Mouse (Mus musculus) embryonic facial prominence, embryonic 12.5 days (tissue): ENCODE results near the gene Coro6. TPM values are rescaled to one million over a fixed set of nuclear protein-coding genes. Genes with fewer than 3 reads are reported as not detected.
A peak's percentile ranks its signal among the peaks of the same experiment; 100 is the strongest.

Experiments used
- ATAC-seq: fragments of 200-750 bp; cut with Nextera tagmentation; 2 replicates; pipeline ENCODE4 v1.8.0; 2017; ENCODE audit not compliant: insufficient number of reproducible peaks, insufficient read depth, low FRiP score, low TSS enrichment
- H3K27ac ChIP-seq: fragments of 300-500 bp; sonication (generic); 2 replicates; pipeline ENCODE4 v1.5.1; 2016; ENCODE audit warnings: mild to moderate bottlenecking
- H3K27me3 ChIP-seq: fragments of 300-500 bp; sonication (generic); 2 replicates; pipeline ENCODE4 v1.6.1; 2016; ENCODE audit warnings: mild to moderate bottlenecking, moderate library complexity
- H3K36me3 ChIP-seq: fragments of 300-500 bp; sonication (generic); 2 replicates; pipeline ENCODE4 v1.6.1; 2016; ENCODE audit warnings: mild to moderate bottlenecking
- H3K4me1 ChIP-seq: fragments of 300-500 bp; sonication (generic); 2 replicates; pipeline ENCODE4 v1.6.1; 2016
- H3K4me2 ChIP-seq: fragments of 300-500 bp; sonication (generic); replicated peaks from 2 replicates; pipeline ENCODE4 v1.6.1; 2016; ENCODE audit warnings: mild to moderate bottlenecking, moderate library complexity
- H3K4me3 ChIP-seq: fragments of 300-500 bp; sonication (generic); 2 replicates; pipeline ENCODE4 v1.5.1; 2016; ENCODE audit warnings: mild to moderate bottlenecking
- H3K9ac ChIP-seq: fragments of 300-500 bp; sonication (generic); 2 replicates; pipeline ENCODE4 v1.6.1; 2016; ENCODE audit warnings: mild to moderate bottlenecking, moderate library complexity
- H3K9me3 ChIP-seq: fragments of 300-500 bp; sonication (generic); 2 replicates; pipeline ENCODE4 v1.6.1; 2016; ENCODE audit warnings: mild to moderate bottlenecking, moderate library complexity
- WGBS: fragments of 180-500 bp; shearing (Covaris S2); methylation state at CpG from one replicate; pipeline ENCODE4 v1.1.7; 2016; 5-methylcytosine and 5-hydroxymethylcytosine counted together
- polyA plus RNA-seq: library from polyadenylated mRNA; unstranded; fragments of >200 nt; fragmentation: Nextera tagmentation; extraction: Ambion mirVana; gene quantifications from 2 replicates; pipeline ENCODE4 v1.2.1, GENCODE M21; 2016

Coro6 gene
- polyA plus RNA-seq, result 0.15 and 0.22 TPM in 2 replicates

DNA sequence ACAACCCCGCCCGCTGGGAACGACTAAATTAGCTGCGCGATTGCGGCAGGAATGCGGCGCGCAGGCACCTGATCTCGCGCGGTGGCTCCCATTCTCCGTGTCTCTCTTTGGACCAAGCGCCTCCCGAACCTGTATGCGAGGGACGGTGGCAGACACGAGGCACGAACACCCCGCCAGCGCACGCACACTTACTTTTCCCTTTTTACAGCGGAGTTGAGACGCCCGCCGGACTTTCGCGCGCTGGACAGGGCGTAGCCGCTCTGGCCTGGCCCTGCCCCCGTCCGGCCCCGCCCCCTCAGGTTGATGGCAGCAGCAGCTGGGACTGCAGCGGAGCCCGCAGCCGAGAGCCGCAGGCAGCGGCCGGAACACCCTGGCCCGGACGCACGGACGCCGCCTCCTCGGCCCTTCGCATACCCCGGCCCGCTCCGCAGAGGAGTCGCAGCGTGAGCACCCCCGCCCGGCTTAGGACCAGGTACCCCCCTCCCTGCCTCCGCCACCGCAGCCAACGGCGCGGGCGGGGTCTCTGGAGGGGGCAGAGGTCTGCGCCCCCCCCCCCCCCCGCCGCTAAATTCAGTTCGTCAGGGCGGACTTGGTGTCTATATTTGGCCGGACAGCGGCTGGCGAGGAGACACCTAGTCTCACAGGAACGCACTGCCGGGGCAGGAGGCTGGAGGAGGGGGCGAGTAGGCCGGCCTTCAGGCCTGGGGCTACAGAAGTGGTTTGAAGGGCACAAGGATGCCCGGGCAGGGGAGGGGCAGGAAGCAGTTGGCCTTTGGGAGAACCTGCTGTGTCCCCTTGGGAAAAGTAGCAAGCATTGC is at the start of gene Coro6:
TSS of gene Coro6 (plus strand) at position 129 of the 818 bp plus-strand sequence.
- Histone ChIP-seq H3K4me3 (peak within 1 kb of the TSS; percentile 62), H3K4me2 (peak within 1 kb of the TSS; percentile 98), H3K27ac (no peak within 1 kb of the TSS), H3K27me3 (peaks cover 70% of the 10 kb centered on the region), H3K36me3 (no peaks in the 10 kb centered on the region), H3K9ac (peak within 1 kb of the TSS; percentile 52), H3K9me3 (no peaks in the 10 kb centered on the region), H3K4me1 (peaks cover 9% of the 10 kb centered on the region)
- peak; percentile 32; the same call in 1 of the 2 replicates for ATAC-seq
- under 1% methylated on average over 67 of the region's 73 CpGs for WGBS

GRCm38 (mm10) chr11:77414141-77414839 is 47.9 kb upstream of the Coro6 start:
- Histone ChIP-seq H3K36me3 (no peaks in the 10 kb centered on the region), H3K27ac (no peak overlapping the region), H3K27me3 (no peaks in the 10 kb centered on the region), H3K9me3 (no peaks in the 10 kb centered on the region), H3K4me3 (no peak overlapping the region), H3K4me2 (no peak overlapping the region), H3K4me1 (0 out of 2 replicates have a peak, but pooled peaks cover 4% of the 10 kb centered on the region), H3K9ac (no peak overlapping the region)
- WGBS, result 71% methylated on average over 2 of the region's 2 CpGs
- no peak for ATAC-seq

DNA sequence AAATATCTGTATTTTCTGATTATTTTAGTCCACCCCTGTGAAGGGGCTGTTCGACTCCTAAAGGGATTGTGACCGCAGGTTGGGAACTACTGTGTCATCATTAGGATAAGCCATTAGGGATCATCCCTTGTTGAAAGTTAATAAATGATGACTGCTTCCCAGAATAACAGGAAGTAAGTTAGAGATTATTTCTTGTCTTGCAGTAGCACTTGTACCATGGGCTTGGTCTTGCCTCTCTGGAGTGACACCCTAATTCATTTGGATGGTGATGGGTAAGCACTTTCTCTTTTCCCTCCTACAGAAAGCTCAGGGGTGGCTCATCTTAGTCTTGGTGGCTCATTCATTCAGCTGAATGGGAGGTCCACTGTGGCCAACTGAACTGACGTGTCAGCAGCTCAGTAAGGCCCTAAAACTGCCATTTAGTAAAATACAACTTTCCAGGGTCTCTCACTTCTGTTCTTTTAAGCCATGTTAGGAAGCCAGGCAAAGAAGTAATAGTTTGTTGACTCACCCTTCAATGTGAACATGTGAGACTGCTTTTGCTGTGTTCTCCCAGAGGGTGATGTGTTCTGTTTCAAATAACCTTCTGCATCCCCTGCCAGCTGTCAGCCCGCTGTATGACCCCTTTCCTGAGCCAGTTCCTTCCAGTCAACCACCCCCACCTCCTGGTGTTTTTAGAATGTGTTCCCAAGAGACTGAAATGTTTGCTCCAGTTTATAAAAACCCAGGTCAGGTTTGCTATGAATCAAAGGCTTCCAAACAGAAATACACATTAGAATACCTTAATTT is 45.8 kb upstream of the Coro6 start:
- H3K27me3 ChIP-seq, result no peaks in the 10 kb centered on the region
- no peaks in the 10 kb centered on the region for H3K9me3 ChIP-seq
- no peak overlapping the region for H3K27ac ChIP-seq
- WGBS, result 63% methylated on average over 4 of the region's 4 CpGs
- no peak overlapping the region for H3K4me3 ChIP-seq
- H3K36me3 ChIP-seq, result 0 out of 2 replicates have a peak, but pooled peaks cover 5% of the 10 kb centered on the region
- no peak overlapping the region for H3K9ac ChIP-seq
- 0 out of 2 replicates have a peak, but pooled peaks cover 4% of the 10 kb centered on the region for H3K4me1 ChIP-seq
- no peak overlapping the region for H3K4me2 ChIP-seq
- no peak for ATAC-seq

GRCm38 (mm10) chr11:77418021-77418420 is 44.2 kb upstream of the Coro6 start:
- Histone ChIP-seq H3K27me3 (no peaks in the 10 kb centered on the region), H3K4me3 (no peak overlapping the region), H3K4me2 (no peak overlapping the region), H3K9me3 (no peaks in the 10 kb centered on the region), H3K4me1 (0 out of 2 replicates have a peak, but pooled peaks cover 4% of the 10 kb centered on the region), H3K9ac (no peak overlapping the region), H3K27ac (no peak overlapping the region), H3K36me3 (0 out of 2 replicates have a peak, but pooled peaks cover 5% of the 10 kb centered on the region)
- whole genome bisulfite sequencing, result 93% methylated on average over 4 of the region's 4 CpGs
- ATAC-seq, result no peak

DNA sequence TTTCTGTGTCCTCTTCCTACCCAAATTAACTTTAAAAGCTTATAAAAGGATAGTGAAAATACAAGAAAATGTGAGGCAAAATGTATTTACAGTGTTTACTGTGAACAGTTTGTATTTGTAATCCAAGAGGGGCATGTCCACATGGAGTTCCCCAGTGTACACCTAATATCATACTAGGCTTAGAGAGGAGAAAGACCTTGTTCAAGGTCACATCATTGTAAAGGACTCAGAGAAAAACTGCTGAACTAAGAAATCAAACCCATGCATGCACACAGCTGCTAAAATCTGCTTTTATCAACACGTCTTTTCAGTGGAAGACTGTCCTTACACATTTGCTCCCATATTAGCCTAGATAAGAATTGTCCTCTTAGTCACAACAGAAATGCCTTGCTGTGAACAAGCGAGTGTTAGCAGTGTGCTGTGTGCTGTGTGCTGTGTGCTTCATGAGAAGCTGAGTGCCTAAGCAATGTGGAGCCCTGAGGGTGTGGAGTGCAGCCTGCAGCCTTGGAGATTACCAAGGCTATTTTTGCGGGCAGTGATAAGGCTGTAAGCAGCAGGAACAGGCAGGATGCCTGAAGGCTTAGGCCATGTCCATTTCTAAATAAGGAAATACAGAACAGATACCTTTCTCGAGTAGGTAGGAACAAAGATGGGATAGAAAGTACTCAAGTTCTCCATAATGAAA is 38.9 kb upstream of the Coro6 start:
- Histone ChIP-seq H3K4me1 (no peaks in the 10 kb centered on the region), H3K27me3 (no peaks in the 10 kb centered on the region), H3K9me3 (no peaks in the 10 kb centered on the region), H3K36me3 (0 out of 2 replicates have a peak, but pooled peaks cover 5% of the 10 kb centered on the region), H3K9ac (no peak overlapping the region), H3K4me2 (no peak overlapping the region), H3K27ac (no peak overlapping the region), H3K4me3 (no peak overlapping the region)
- WGBS, result 73% methylated on average over 4 of the region's 4 CpGs
- no peak for ATAC-seq

DNA sequence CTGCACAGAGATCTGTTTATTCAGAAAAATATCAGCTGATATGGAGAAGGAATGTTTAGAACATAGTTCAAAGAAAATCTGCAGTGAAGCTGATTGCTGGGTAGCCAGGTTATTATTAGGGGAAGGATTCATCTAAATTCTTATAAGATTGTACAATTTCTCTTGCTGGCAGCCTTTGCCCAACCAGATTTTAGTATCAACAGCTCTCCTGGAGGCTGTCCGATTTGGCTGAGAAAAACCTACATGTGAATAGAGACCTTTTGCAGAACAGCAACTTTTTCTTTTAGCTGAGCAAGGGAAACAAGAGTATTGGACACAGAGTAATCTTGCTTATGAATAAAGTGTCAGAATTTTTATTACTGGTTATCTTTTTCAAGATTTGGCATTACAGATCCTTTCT is 33.8 kb upstream of the Coro6 start:
- Histone ChIP-seq H3K4me3 (no peak overlapping the region), H3K9ac (no peak overlapping the region), H3K36me3 (no peaks in the 10 kb centered on the region), H3K4me1 (no peaks in the 10 kb centered on the region), H3K27ac (no peak overlapping the region), H3K27me3 (no peaks in the 10 kb centered on the region), H3K4me2 (no peak overlapping the region), H3K9me3 (no peaks in the 10 kb centered on the region)
- 90% methylated on average over 1 of the region's 1 CpGs for WGBS
- no peak for ATAC-seq

DNA sequence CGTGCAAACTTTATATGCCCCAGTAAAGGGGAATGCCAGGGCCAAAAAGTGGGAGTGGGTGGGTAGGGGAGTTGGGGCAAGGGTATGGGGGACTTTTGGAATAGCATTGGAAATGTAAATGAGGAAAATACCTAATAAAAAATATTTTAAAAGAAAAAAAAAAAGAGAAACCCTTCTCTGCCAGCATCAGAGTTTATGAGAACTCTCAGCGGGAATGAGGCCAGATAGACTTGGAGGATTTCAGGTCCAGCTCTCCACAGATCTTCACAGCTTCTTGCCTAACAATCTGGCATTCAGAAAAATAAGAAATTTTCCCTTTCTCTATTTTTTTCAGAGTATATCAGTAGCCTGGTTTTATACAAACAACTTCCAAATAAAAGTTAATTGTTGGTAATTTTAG is 25.2 kb upstream of the Coro6 start:
- no peak overlapping the region for H3K4me3 ChIP-seq
- peaks cover 12% of the 10 kb centered on the region for H3K36me3 ChIP-seq
- H3K27me3 ChIP-seq, result no peaks in the 10 kb centered on the region
- ATAC-seq, result no peak
- no peak overlapping the region for H3K27ac ChIP-seq
- H3K9ac ChIP-seq, result no peak overlapping the region
- H3K4me1 ChIP-seq, result no peaks in the 10 kb centered on the region
- WGBS, result 94% methylated on average over 2 of the region's 2 CpGs
- no peak overlapping the region for H3K4me2 ChIP-seq
- H3K9me3 ChIP-seq, result no peaks in the 10 kb centered on the region

- Histone ChIP-seq H3K36me3 (peaks cover 16% of the 10 kb centered on the region), H3K4me1 (0 out of 2 replicates have a peak, but pooled peaks cover 3% of the 10 kb centered on the region), H3K4me2 (no peak overlapping the region), H3K9ac (no peak overlapping the region), H3K27me3 (no peaks in the 10 kb centered on the region), H3K27ac (no peak overlapping the region), H3K9me3 (no peaks in the 10 kb centered on the region), H3K4me3 (no peak overlapping the region)
- 90% methylated on average over 9 of the region's 9 CpGs for WGBS
- ATAC-seq, result no peak
Observed at GRCm38 (mm10) chr11:77440081-77440480, 22.1 kb upstream of the Coro6 start.

DNA sequence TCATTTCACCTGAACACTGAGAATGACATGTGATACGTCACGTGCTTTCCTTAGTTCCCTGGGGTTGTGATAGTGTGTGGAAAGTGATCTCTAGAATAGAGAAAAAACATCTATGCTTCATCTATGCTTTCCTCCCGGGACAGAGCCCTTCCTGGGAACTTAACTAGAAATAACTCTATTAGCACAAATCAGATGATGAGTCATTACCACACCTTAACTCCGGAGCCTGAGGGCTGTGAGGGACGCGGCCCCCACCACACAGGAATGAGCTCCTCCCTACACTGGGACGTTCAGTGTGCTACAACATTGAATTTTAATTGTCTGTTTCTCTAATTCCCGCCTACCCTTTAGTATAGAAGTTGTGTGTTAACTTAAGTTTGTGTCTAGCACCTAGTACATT is 21.2 kb upstream of the Coro6 start:
- H3K27ac ChIP-seq, result no peak overlapping the region
- peaks cover 16% of the 10 kb centered on the region for H3K36me3 ChIP-seq
- no peak overlapping the region for H3K9ac ChIP-seq
- WGBS, result 81% methylated on average over 8 of the region's 8 CpGs
- H3K27me3 ChIP-seq, result no peaks in the 10 kb centered on the region
- H3K4me3 ChIP-seq, result no peak overlapping the region
- 0 out of 2 replicates have a peak, but pooled peaks cover 3% of the 10 kb centered on the region for H3K4me1 ChIP-seq
- no peaks in the 10 kb centered on the region for H3K9me3 ChIP-seq
- H3K4me2 ChIP-seq, result no peak overlapping the region
- no peak for ATAC-seq

DNA sequence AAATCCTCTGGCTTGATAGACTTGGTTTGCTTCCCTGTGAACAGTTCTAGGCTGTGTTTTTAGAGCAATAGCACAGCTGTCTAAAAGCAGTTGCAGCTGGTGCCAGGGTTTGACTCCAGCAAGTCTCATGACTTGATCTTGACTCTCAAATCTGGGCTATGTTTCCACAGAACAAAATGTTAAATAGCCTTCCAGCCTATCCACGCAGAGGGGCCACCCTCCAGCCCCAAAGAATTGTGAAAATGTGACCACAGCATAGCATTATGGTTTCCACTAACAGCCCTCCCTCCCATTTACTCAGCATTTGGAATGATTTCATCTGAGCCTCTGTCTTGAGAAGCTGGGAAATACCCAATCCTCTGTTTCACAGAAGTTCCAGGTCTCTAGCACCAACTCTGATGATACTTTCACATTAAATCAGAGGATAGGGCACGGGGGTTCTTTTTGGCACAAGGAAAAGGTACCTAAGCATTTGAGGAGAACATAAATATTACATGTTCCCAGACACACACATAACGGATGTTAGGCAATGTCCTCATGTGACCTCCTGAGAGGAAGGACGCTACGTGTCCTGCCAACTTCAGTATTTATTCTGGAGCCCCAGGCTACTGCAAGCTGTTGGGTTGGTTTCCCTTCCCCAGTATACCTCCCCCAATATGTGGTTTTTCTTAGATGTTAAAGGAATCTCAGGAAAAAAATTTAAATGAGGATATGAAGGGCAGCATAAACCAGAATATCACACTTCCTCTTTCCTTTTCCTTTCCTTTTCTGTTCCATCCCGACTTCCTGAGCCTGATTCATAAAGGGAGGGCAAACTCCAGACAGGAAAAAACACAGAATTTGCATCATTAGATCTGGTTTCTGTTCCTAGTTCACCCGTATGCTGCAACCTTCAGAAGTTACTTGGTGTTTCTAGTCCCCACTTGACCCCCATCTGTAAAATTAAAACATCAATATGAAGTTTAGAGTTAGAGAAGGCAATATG is 19.7 kb upstream of the Coro6 start:
- H3K4me3 ChIP-seq, result no peak overlapping the region
- ATAC-seq, result no peak
- H3K9me3 ChIP-seq, result no peaks in the 10 kb centered on the region
- no peaks in the 10 kb centered on the region for H3K27me3 ChIP-seq
- no peak overlapping the region for H3K27ac ChIP-seq
- H3K36me3 ChIP-seq, result peaks cover 16% of the 10 kb centered on the region
- no peak overlapping the region for H3K9ac ChIP-seq
- no peak overlapping the region for H3K4me2 ChIP-seq
- WGBS, result 66% methylated on average over 7 of the region's 7 CpGs
- H3K4me1 ChIP-seq, result 0 out of 2 replicates have a peak, but pooled peaks cover 3% of the 10 kb centered on the region
